Mouse (Mus musculus): Measurements from ENCODE around the gene Dlat.

Gene Dlat

DNA sequence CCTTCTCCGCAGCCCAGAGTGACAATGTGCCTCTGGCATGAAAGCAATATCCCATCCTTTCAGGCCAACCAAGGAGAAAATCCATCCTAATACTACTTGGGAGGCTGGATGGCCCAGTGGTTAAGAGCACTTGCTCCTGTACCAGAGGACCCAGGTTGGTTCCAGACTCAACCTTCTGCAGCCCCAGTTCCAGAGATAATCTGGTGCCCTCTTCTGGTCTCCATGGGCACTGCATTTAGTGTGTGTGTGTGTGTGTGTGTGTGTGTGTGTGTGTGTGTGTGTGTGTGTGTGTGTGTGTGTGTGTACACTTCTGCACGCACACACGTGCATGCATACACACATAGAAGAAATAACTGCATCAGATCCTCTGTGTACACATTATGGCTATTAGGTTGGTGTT is 66.0 kb downstream of the Dlat start:
- peak; percentile 24 to 50 for DNase-seq (ENCODE audit: low spot score in 2 of 2)

DNA sequence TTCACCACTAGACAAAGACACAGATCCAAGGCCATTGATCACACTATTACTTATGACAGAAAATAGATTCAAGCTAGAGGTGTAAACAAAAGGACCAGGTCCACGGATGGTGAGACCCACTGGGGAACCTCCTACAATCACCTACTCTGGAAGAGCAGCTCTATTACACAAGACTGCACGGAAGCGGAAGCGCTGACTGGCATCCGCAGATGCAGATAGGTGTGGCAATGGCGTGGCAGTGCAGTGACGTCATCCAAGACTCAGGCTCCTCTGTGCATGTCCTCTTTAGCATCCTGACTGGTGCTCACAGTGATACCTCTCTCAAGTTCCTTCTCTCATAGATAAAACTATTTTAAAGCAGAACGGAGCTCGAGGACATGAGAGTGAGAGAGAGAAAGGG is 66.6 kb downstream of the Dlat start:
- DNase-seq (ENCODE audit: low spot score in 2 of 2) = no peak

GRCm38 (mm10) chr9:50590856-50591518 is 68.6 kb downstream of the Dlat start:
- DNase-seq (ENCODE audit: low spot score in 2 of 2) = peak; percentile 11 to 36

- DNase-seq (ENCODE audit: low spot score in 2 of 2) = no peak
Measured at GRCm38 (mm10) chr9:50586955-50587354, 72.6 kb downstream of the Dlat start.

DNA sequence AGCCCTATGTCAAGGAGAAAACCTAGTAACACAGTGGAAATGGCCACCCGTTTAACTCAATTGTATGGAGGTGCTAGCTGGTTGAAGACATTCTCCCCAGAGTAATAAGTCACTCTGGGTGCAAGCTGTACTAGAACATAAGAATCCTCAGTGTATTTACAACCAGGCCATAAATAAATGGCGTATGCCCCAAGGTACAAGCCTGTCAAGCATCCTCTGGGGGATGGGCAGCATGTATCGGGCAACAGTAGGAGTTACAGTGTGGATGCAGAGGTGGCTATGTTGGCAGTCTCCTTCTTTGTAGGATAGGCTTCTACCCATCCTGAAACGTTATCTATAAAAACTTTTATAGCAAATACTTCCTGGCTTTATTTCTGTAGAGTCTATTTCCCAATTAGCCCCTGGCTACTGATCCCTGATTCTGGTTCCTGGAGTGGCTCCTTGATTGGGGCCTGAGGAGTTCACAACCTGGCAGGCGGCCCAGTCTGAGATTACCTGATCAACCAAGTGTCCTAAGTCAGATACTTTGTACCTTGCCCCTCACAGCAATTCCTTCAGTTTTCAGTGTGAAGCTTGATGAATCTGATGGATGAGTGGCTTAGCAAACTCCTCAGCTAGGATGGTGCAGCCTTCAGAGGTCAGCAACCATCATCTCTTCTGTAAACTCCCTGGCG is 74.3 kb downstream of the Dlat start:
- no peak for DNase-seq (ENCODE audit: low spot score in 2 of 2)

Measured in spleen, postnatal 36 days (tissue).